Mouse (Mus musculus): ENCODE results near the gene Tnr. TPM values are rescaled to one million over a fixed set of nuclear protein-coding genes. Genes with fewer than 3 reads are reported as not detected.

Tnr gene
- polyA plus RNA-seq, 1 experiment = not detected

GRCm38 (mm10) chr1:159743744-159744253, 220.2 kb downstream of the Tnr start:
- TF ChIP-seq CTCF (IDR thresholded peaks at IDR 0.05; ENCODE audit: insufficient read depth, low read depth, low read length) (no peak), POLR2A (IDR thresholded peaks at IDR 0.05; ENCODE audit: insufficient read depth, low read depth, low read length) (no peak)
- Histone ChIP-seq H3K4me3 (ENCODE audit: insufficient read depth, low read depth, low read length) (no peak overlapping the region), H3K27ac (ENCODE audit: insufficient read depth, low read depth, low read length) (no peak overlapping the region), H3K4me1 (ENCODE audit: control insufficient read depth, insufficient read depth, low read length) (0 out of 2 replicates have a peak, but pooled peaks cover 2% of the 10 kb centered on the region)
- 77% methylated on average over 2 of the region's 2 CpGs for WGBS

GRCm38 (mm10) chr1:159745311-159745710, 221.7 kb downstream of the Tnr start:
- no peak overlapping the region for H3K27ac ChIP-seq (ENCODE audit: insufficient read depth, low read depth, low read length)
- TF ChIP-seq POLR2A (IDR thresholded peaks at IDR 0.05; ENCODE audit: insufficient read depth, low read depth, low read length) (no peak), CTCF (IDR thresholded peaks at IDR 0.05; ENCODE audit: insufficient read depth, low read depth, low read length) (no peak)
- 90% methylated on average over 2 of the region's 2 CpGs for WGBS

GRCm38 (mm10) chr1:159747969-159748368, 224.4 kb downstream of the Tnr start:
- no peak for TF ChIP-seq CTCF (IDR thresholded peaks at IDR 0.05; ENCODE audit: insufficient read depth, low read depth, low read length)
- TF ChIP-seq POLR2A (IDR thresholded peaks at IDR 0.05; ENCODE audit: insufficient read depth, low read depth, low read length) = no peak
- Histone ChIP-seq H3K27ac (ENCODE audit: insufficient read depth, low read depth, low read length) (no peak overlapping the region), H3K4me1 (ENCODE audit: control insufficient read depth, insufficient read depth, low read length) (0 out of 2 replicates have a peak, but pooled peaks cover 2% of the 10 kb centered on the region), H3K4me3 (ENCODE audit: insufficient read depth, low read depth, low read length) (no peak overlapping the region)
- WGBS = 89% methylated on average over 7 of the region's 7 CpGs

More at GRCm38 (mm10) chr1:159745311-159745710, 221.7 kb downstream of the Tnr start:
- H3K4me1 ChIP-seq (ENCODE audit: control insufficient read depth, insufficient read depth, low read length) = 0 out of 2 replicates have a peak, but pooled peaks cover 2% of the 10 kb centered on the region
- H3K4me3 ChIP-seq (ENCODE audit: insufficient read depth, low read depth, low read length) = no peak overlapping the region

GRCm38 (mm10) chr1:159750411-159750810, 226.8 kb downstream of the Tnr start:
- TF ChIP-seq CTCF (IDR thresholded peaks at IDR 0.05; ENCODE audit: insufficient read depth, low read depth, low read length) (no peak), POLR2A (IDR thresholded peaks at IDR 0.05; ENCODE audit: insufficient read depth, low read depth, low read length) (no peak)

GRCm38 (mm10) chr1:159750876-159751275, 227.3 kb downstream of the Tnr start:
- no peak for TF ChIP-seq POLR2A (IDR thresholded peaks at IDR 0.05; ENCODE audit: insufficient read depth, low read depth, low read length)
- no peak for TF ChIP-seq CTCF (IDR thresholded peaks at IDR 0.05; ENCODE audit: insufficient read depth, low read depth, low read length)
- no peak overlapping the region for H3K27ac ChIP-seq (ENCODE audit: insufficient read depth, low read depth, low read length)
- H3K4me3 ChIP-seq (ENCODE audit: insufficient read depth, low read depth, low read length) = no peak overlapping the region
- 73% methylated on average over 6 of the region's 6 CpGs for WGBS
- 0 out of 2 replicates have a peak, but pooled peaks cover 2% of the 10 kb centered on the region for H3K4me1 ChIP-seq (ENCODE audit: control insufficient read depth, insufficient read depth, low read length)

More at GRCm38 (mm10) chr1:159750411-159750810, 226.8 kb downstream of the Tnr start:
- Histone ChIP-seq H3K4me1 (ENCODE audit: control insufficient read depth, insufficient read depth, low read length) (0 out of 2 replicates have a peak, but pooled peaks cover 2% of the 10 kb centered on the region), H3K27ac (ENCODE audit: insufficient read depth, low read depth, low read length) (no peak overlapping the region), H3K4me3 (ENCODE audit: insufficient read depth, low read depth, low read length) (no peak overlapping the region)
- WGBS = 86% methylated on average over 5 of the region's 5 CpGs

- Histone ChIP-seq H3K4me3 (ENCODE audit: insufficient read depth, low read depth, low read length) (no peak overlapping the region), H3K27ac (ENCODE audit: insufficient read depth, low read depth, low read length) (no peak overlapping the region), H3K4me1 (ENCODE audit: control insufficient read depth, insufficient read depth, low read length) (peaks cover 5% of the 10 kb centered on the region)
- TF ChIP-seq CTCF (IDR thresholded peaks at IDR 0.05; ENCODE audit: insufficient read depth, low read depth, low read length) = no peak
- TF ChIP-seq POLR2A (IDR thresholded peaks at IDR 0.05; ENCODE audit: insufficient read depth, low read depth, low read length) = no peak
These were observed 237.4 kb downstream of the Tnr start for GRCm38 (mm10) chr1:159760970-159761369.

GRCm38 (mm10) chr1:159763901-159764300, 240.3 kb downstream of the Tnr start:
- Histone ChIP-seq H3K4me3 (ENCODE audit: insufficient read depth, low read depth, low read length) (no peak overlapping the region), H3K4me1 (ENCODE audit: control insufficient read depth, insufficient read depth, low read length) (peaks cover 5% of the 10 kb centered on the region), H3K27ac (ENCODE audit: insufficient read depth, low read depth, low read length) (no peak overlapping the region)
- 60% methylated on average over 2 of the region's 2 CpGs for WGBS
- no peak for TF ChIP-seq CTCF (IDR thresholded peaks at IDR 0.05; ENCODE audit: insufficient read depth, low read depth, low read length)
- TF ChIP-seq POLR2A (IDR thresholded peaks at IDR 0.05; ENCODE audit: insufficient read depth, low read depth, low read length) = no peak

- no peak for TF ChIP-seq POLR2A (IDR thresholded peaks at IDR 0.05; ENCODE audit: insufficient read depth, low read depth, low read length)
- TF ChIP-seq CTCF (IDR thresholded peaks at IDR 0.05; ENCODE audit: insufficient read depth, low read depth, low read length) = no peak
- H3K4me3 ChIP-seq (ENCODE audit: insufficient read depth, low read depth, low read length) = no peak overlapping the region
- no peak overlapping the region; the same call in 1 of the 2 replicates for H3K27ac ChIP-seq (ENCODE audit: insufficient read depth, low read depth, low read length)
- peaks cover 5% of the 10 kb centered on the region for H3K4me1 ChIP-seq (ENCODE audit: control insufficient read depth, insufficient read depth, low read length)
- 53% methylated on average over 2 of the region's 2 CpGs for WGBS
These were observed 241.3 kb downstream of the Tnr start for GRCm38 (mm10) chr1:159764897-159765296.

- TF ChIP-seq CTCF (IDR thresholded peaks at IDR 0.05; ENCODE audit: insufficient read depth, low read depth, low read length) (no peak), POLR2A (IDR thresholded peaks at IDR 0.05; ENCODE audit: insufficient read depth, low read depth, low read length) (no peak)
- H3K27ac ChIP-seq (ENCODE audit: insufficient read depth, low read depth, low read length) = no peak overlapping the region
- no peak overlapping the region for H3K4me3 ChIP-seq (ENCODE audit: insufficient read depth, low read depth, low read length)
- 72% methylated on average over 6 of the region's 6 CpGs for WGBS
- peaks cover 9% of the 10 kb centered on the region for H3K4me1 ChIP-seq (ENCODE audit: control insufficient read depth, insufficient read depth, low read length)
These were observed 246.4 kb downstream of the Tnr start for GRCm38 (mm10) chr1:159769948-159770347.
